In the genomic region with DNA sequence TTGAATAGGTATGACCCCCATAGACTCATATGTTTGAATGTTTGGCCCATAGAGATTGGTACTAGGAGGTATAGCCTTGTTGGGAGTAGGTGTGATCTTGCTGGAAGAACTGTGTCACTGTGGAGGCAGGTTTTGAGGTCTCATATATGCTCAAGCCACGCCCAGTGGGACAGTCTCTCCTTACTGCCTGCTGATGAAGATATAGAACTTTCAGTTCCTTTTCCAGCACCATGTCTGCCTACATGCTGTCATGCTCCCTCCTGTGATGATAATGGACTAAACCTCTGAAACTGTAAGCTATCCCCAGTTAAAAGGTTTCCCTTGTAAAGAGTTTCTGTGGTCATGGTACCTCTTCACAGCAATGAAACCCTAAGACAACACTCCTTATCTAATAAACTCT, we compare ENCODE assay signal across 29 mouse cellular contexts. TPM values are rescaled to one million over a fixed set of nuclear protein-coding genes. Genes with fewer than 3 reads are reported as not detected.
DNase-seq lines count a peak whose midpoint lies in the region; ATAC-seq and TF ChIP-seq lines count a peak whose summit lies in the region.
"Had no signal": no experiment of that assay in that cellular context is flagged by ENCODE, and none has a peak within 500 bp of the region (broad histone marks: within the 10 kb centered on the region; RNA-seq: fewer than 3 reads in every experiment).

No protein-coding gene starts in this region.

- 58% methylated on average over 1 of the region's 1 CpGs for WGBS in spleen, adult 2 months
- 69% methylated on average over 1 of the region's 1 CpGs for WGBS in heart, embryonic 10.5 days

- peak; percentile 49 for ATAC-seq in neutrophil, adult 5-6 weeks (ENCODE audit: extremely low read depth, insufficient number of reproducible peaks, low FRiP score, poor library complexity, severe bottlenecking)
- ATAC-seq: CD4-positive, CD25-positive, alpha-beta regulatory T cell, adult 4 months; forebrain, embryonic 14.5 days; forebrain, postnatal 0 days; hindbrain, embryonic 16.5 days; Patski had no signal

- in situ Hi-C loops in CH12.LX (cut with MboI; ENCODE audit: low pct_ligation_motif_present, low pct_unique_long_range_greater_than_20kb, low sequenced_read_pairs) = no loop called here

- TF ChIP-seq EP300 in CH12.LX (IDR thresholded peaks at IDR 0.05; ENCODE audit: low read length) = peak; percentile 83

- no peaks in the 10 kb centered on the region for H3K27me3 ChIP-seq in spleen, adult 2 months (ENCODE audit: control insufficient read depth, insufficient read depth, low read length)
- H3K27me3 ChIP-seq in CH12.LX (replicated peaks) = no peaks in the 10 kb centered on the region
- no peaks in the 10 kb centered on the region for H3K27me3 ChIP-seq in heart, embryonic 10.5 days (ENCODE audit: insufficient read depth, poor library complexity, severe bottlenecking)
- H3K27me3 ChIP-seq: embryonic facial prominence, embryonic 12.5 days; embryonic facial prominence, embryonic 15.5 days; heart, embryonic 12.5 days; heart, embryonic 15.5 days; hindbrain, embryonic 13.5 days; Patski had no signal

- TF ChIP-seq CTCF in spleen, adult 2 months (IDR thresholded peaks at IDR 0.05; ENCODE audit: extremely low read depth, insufficient read depth, insufficient read length, insufficient replicate concordance) = no peak
- TF ChIP-seq CTCF in CH12.LX (conservative IDR thresholded peaks at IDR 0.05 in 1 of 2, IDR thresholded peaks at IDR 0.05 in 1 of 2; ENCODE audit: low read depth in 2 of 2, low read length in 2 of 2) = no peak

- dilution Hi-C loops in CH12.LX (cut with MboI; ENCODE audit: extremely low pct_ligation_motif_present, extremely low pct_unique_long_range_greater_than_20kb, low sequenced_read_pairs) = no loop called here

- TF ChIP-seq RAD21 in CH12.LX (IDR thresholded peaks at IDR 0.05; ENCODE audit: low read depth, low read length) = no peak

- TF ChIP-seq POLR2A in spleen, adult 2 months (IDR thresholded peaks at IDR 0.05; ENCODE audit: low read depth, low read length) = no peak; the same call in 1 of the 2 replicates
- no peak for TF ChIP-seq POLR2A in CH12.LX (IDR thresholded peaks at IDR 0.05; ENCODE audit: low read depth, low read length)

- DNase-seq in spleen, adult 2 months (ENCODE audit: low read depth in 1 of 2, low spot score in 2 of 2) = peak; percentile 26 to 44
- no peak for DNase-seq in spleen, postnatal 4 days (ENCODE audit: low spot score in 2 of 2)
- DNase-seq in B cell, adult 2 months = peak; percentile 47
- peak; percentile 76 for DNase-seq in CH12.LX (ENCODE audit: extremely low read depth)
- DNase-seq in cerebellum, adult 9-10 months = no peak
- DNase-seq in heart, embryonic 10.5 days (ENCODE audit: low spot score) = no peak
- no peak for DNase-seq in left cerebral cortex, postnatal 14 days (ENCODE audit: low spot score in 2 of 2)
- DNase-seq: adrenal gland, postnatal 10 days; adrenal gland, postnatal 36 days; cerebellum, adult 18-20 months; cerebellum, adult 9-11 months; cerebellum, postnatal 25 days; forebrain, postnatal 0 days; gastrocnemius, adult 2 months; gastrocnemius, postnatal 14 days; heart, adult 11 months; heart, postnatal 10 days; heart, postnatal 36 days had no signal

- peaks cover 11% of the 10 kb centered on the region for H3K4me1 ChIP-seq in spleen, adult 2 months (ENCODE audit: control insufficient read depth, insufficient read depth, insufficient read length)
- H3K4me1 ChIP-seq in CH12.LX (ENCODE audit: control insufficient read depth in 1 of 2, insufficient read depth in 2 of 2) = peaks cover 11 to 51% of the 10 kb centered on the region in 2 experiments; a peak in 3 of 4 replicates
- H3K4me1 ChIP-seq in heart, embryonic 10.5 days = no peaks in the 10 kb centered on the region
- H3K4me1 ChIP-seq: embryonic facial prominence, embryonic 12.5 days; embryonic facial prominence, embryonic 15.5 days; heart, embryonic 12.5 days; heart, embryonic 15.5 days had no signal

- H3K27ac ChIP-seq in spleen, adult 2 months (ENCODE audit: insufficient read depth, low read length) = peak overlapping the region; percentile 90
- no peak overlapping the region; the same call in 1 of the 2 replicates for H3K27ac ChIP-seq in CH12.LX (ENCODE audit: insufficient read depth, low read depth)
- H3K27ac ChIP-seq in heart, embryonic 10.5 days = no peak overlapping the region
- H3K27ac ChIP-seq: embryonic facial prominence, embryonic 12.5 days; embryonic facial prominence, embryonic 15.5 days; gastrocnemius, adult 2 months; heart, embryonic 15.5 days; hindbrain, embryonic 10.5 days; hindbrain, embryonic 13.5 days had no signal

- no peaks in the 10 kb centered on the region for H3K36me3 ChIP-seq in spleen, adult 2 months (ENCODE audit: control insufficient read depth, insufficient read depth, low read length)
- peaks cover 0 to 4% of the 10 kb centered on the region in 2 experiments for H3K36me3 ChIP-seq in CH12.LX (replicated peaks in 1 of 2; ENCODE audit: control insufficient read depth in 1 of 2, insufficient read depth in 1 of 2, low read length in 1 of 2)
- peaks cover 6% of the 10 kb centered on the region; the same call in 1 of the 2 replicates for H3K36me3 ChIP-seq in heart, embryonic 10.5 days
- H3K36me3 ChIP-seq: embryonic facial prominence, embryonic 12.5 days; embryonic facial prominence, embryonic 15.5 days; heart, embryonic 15.5 days had no signal

- no peak overlapping the region for H3K9ac ChIP-seq in CH12.LX (ENCODE audit: insufficient read depth, low read depth)
- H3K9ac ChIP-seq: embryonic facial prominence, embryonic 12.5 days; embryonic facial prominence, embryonic 15.5 days; forebrain, postnatal 0 days; heart, embryonic 12.5 days; heart, embryonic 15.5 days; hindbrain, embryonic 13.5 days had no signal

- no peak overlapping the region for H3K4me2 ChIP-seq in CH12.LX (ENCODE audit: insufficient read depth, low read depth, poor library complexity, severe bottlenecking)
- H3K4me2 ChIP-seq: embryonic facial prominence, embryonic 12.5 days; embryonic facial prominence, embryonic 15.5 days; heart, embryonic 12.5 days; heart, embryonic 15.5 days; hindbrain, embryonic 13.5 days had no signal

- no peak overlapping the region for H3K4me3 ChIP-seq in spleen, adult 2 months (ENCODE audit: extremely low read depth, insufficient read depth, insufficient read length)
- H3K4me3 ChIP-seq in CH12.LX (replicated peaks in 1 of 3; ENCODE audit: low read depth in 2 of 3, low read length in 2 of 3, poor library complexity in 1 of 3) = no peak overlapping the region
- H3K4me3 ChIP-seq in heart, embryonic 10.5 days = no peak overlapping the region
- H3K4me3 ChIP-seq: embryonic facial prominence, embryonic 12.5 days; embryonic facial prominence, embryonic 15.5 days; gastrocnemius, adult 2 months; heart, embryonic 12.5 days; heart, embryonic 15.5 days; hindbrain, embryonic 10.5 days; hindbrain, embryonic 13.5 days had no signal

- intact Hi-C loops in left cerebral cortex, postnatal 14 days (cut with DNase I) = no loop called here

- no peaks in the 10 kb centered on the region for H3K79me2 ChIP-seq in CH12.LX (replicated peaks; ENCODE audit: control insufficient read depth, extremely low read depth, insufficient read depth, poor library complexity, severe bottlenecking)

- H3K9me3 ChIP-seq in CH12.LX (replicated peaks; ENCODE audit: low read length) = peaks cover 9% of the 10 kb centered on the region
- no peaks in the 10 kb centered on the region for H3K9me3 ChIP-seq in heart, embryonic 10.5 days
- H3K9me3 ChIP-seq: embryonic facial prominence, embryonic 12.5 days; embryonic facial prominence, embryonic 15.5 days; heart, embryonic 12.5 days; heart, embryonic 15.5 days; hindbrain, embryonic 10.5 days had no signal

TF ChIP-seq in CH12.LX, 34 proteins besides CTCF, POLR2A, EP300 and RAD21:
- TF ChIP-seq MYC (IDR thresholded peaks at IDR 0.05; ENCODE audit: low read depth, low read length) (peak; percentile 65; the same call in 1 of the 2 replicates), ETS1 (conservative IDR thresholded peaks at IDR 0.05; ENCODE audit: low read depth, low read length) (0 out of 2 replicates have a peak, but pooled peaks have one; percentile 24), IRF4 (IDR thresholded peaks at IDR 0.05; ENCODE audit: low read depth, low read length) (peak; percentile 88), GABPA (IDR thresholded peaks at IDR 0.05; ENCODE audit: insufficient replicate concordance, low read depth, low read length) (no peak), POLR2AphosphoS2 (IDR thresholded peaks at IDR 0.05; ENCODE audit: low read depth, low read length) (no peak), JUND (conservative IDR thresholded peaks at IDR 0.05; ENCODE audit: low read depth, low read length) (peak; percentile 42)

RNA-seq across cellular contexts. Expression of a gene that starts 44.3 kb away (rescaled TPM):
- 4.6 and 8.1 TPM in 2 replicates for polyA plus RNA-seq in spleen, adult 2 months (2012; rRNA removed)
- 26.5 and 30.0 TPM in 2 replicates for total RNA-seq in CH12.LX (2012; rRNA removed)
- 78.1 and 83.9 TPM in 2 replicates for total RNA-seq in CH12.LX (2014; rRNA removed)
- 68.9 and 69.0 TPM in 2 replicates for polyA plus RNA-seq in CH12.LX (2012; ENCODE audit: insufficient read length, low read depth)
- total RNA-seq in neutrophil, adult 5-6 weeks (2017) = 119 and 140 TPM in 2 replicates
- polyA plus RNA-seq in heart, embryonic 10.5 days (2016; fragmentation: Nextera tagmentation; extraction: Ambion mirVana) = 36.9 and 41.0 TPM in 2 replicates
- total RNA-seq in left cerebral cortex, postnatal 14 days (2021) = 10 to 100 TPM; 30.7 TPM

Comparison
In these comparisons a context has a peak if more than half of its experiments do, and no peak if none do; other contexts are left out.
1. DNase-seq: peak in spleen, adult 2 months (2 of 2), B cell, adult 2 months (2 of 2) and CH12.LX (single experiment); none in spleen, postnatal 4 days (0 of 2), cerebellum, adult 9-10 months (single experiment), heart, embryonic 10.5 days (single experiment) and left cerebral cortex, postnatal 14 days (0 of 2).